Mouse (Mus musculus) G1E (cell line): ENCODE measurements around the gene Naif1. TPM values are rescaled to one million over a fixed set of nuclear protein-coding genes. Genes with fewer than 3 reads are reported as not detected.
A peak's percentile ranks its signal among the peaks of the same experiment; 100 is the strongest.

Experiments used
- ATAC-seq: 2 replicates; pipeline ENCODE4 v1.8.0; 2016; ENCODE audit warnings: mild to moderate bottlenecking; ENCODE audit not compliant: insufficient number of reproducible peaks, poor library complexity, low FRiP score, severe bottlenecking; ENCODE audit errors: extremely low read depth
- DNase-seq: peaks from one replicate; pipeline ENCODE4 v3.0.0; 2012; ENCODE audit warnings: low spot score
- H3K27me3 ChIP-seq: 2 replicates; pipeline ENCODE4 v1.6.1; 2012; ENCODE audit warnings: mild to moderate bottlenecking, low read length, inconsistent platforms; ENCODE audit not compliant: insufficient read depth
- H3K36me3 ChIP-seq: replicated peaks from 2 replicates; pipeline ENCODE3; 2012; ENCODE audit warnings: mild to moderate bottlenecking, inconsistent platforms
- H3K4me1 ChIP-seq: 2 replicates; pipeline ENCODE4 v1.6.1; 2012; ENCODE audit warnings: low read depth, low read length, inconsistent platforms, mixed read lengths; ENCODE audit not compliant: insufficient read depth
- H3K4me3 ChIP-seq: 2 replicates; pipeline ENCODE4 v1.5.1; 2012; ENCODE audit warnings: low read depth, mild to moderate bottlenecking, inconsistent platforms, low read length, moderate library complexity, mixed read lengths
- H3K9me3 ChIP-seq: replicated peaks from 2 replicates; pipeline ENCODE4 v1.6.1; 2012; ENCODE audit warnings: inconsistent platforms
- CTCF ChIP-seq: IDR thresholded peaks from 2 replicates; pipeline ENCODE4 v1.5.1; 2012; ENCODE audit warnings: low read depth, low read length, inconsistent platforms, mixed read lengths
- GATA1 ChIP-seq: IDR thresholded peaks from 2 replicates; pipeline ENCODE4 v1.6.1; 2012; ENCODE audit warnings: borderline replicate concordance, low read length, inconsistent platforms, mixed read lengths
- GATA2 ChIP-seq: IDR thresholded peaks from 2 replicates; pipeline ENCODE4 v1.6.1; 2012; ENCODE audit warnings: low read depth, low read length, inconsistent platforms, borderline replicate concordance
- POLR2AphosphoS5 ChIP-seq: IDR thresholded peaks from 2 replicates; pipeline ENCODE4 v1.6.1; 2012; ENCODE audit warnings: low read depth, low read length, inconsistent platforms; ENCODE audit not compliant: insufficient replicate concordance
- TAL1 ChIP-seq: conservative IDR thresholded peaks from 2 replicates; pipeline ENCODE4 v1.6.1; 2012; ENCODE audit warnings: low read depth, low read length, inconsistent platforms, mixed read lengths
- polyA plus RNA-seq: library from polyadenylated mRNA; stranded (reverse); fragments of >175 nt; gene quantifications from 2 replicates; pipeline ENCODE4 v1.2.3, GENCODE M21; 2012
- total RNA-seq, 2 experiments: library from RNA; stranded (forward) in 1 of 2; stranded (reverse) in 1 of 2; fragments of 200-1000 nt in 1 of 2; fragments of >200 nt in 1 of 2; fragmentation: Nextera tagmentation in 1 of 2; gene quantifications; 2 replicates each; pipeline ENCODE4 v1.2.3; 2014 to 2017

Gene Naif1
- total RNA-seq (2014; fragmentation: Nextera tagmentation) (3.9 and 4.2 TPM in 2 replicates), total RNA-seq (2017) (3.8 and 4.0 TPM in 2 replicates), polyA plus RNA-seq (6.9 and 8.1 TPM in 2 replicates)

DNA sequence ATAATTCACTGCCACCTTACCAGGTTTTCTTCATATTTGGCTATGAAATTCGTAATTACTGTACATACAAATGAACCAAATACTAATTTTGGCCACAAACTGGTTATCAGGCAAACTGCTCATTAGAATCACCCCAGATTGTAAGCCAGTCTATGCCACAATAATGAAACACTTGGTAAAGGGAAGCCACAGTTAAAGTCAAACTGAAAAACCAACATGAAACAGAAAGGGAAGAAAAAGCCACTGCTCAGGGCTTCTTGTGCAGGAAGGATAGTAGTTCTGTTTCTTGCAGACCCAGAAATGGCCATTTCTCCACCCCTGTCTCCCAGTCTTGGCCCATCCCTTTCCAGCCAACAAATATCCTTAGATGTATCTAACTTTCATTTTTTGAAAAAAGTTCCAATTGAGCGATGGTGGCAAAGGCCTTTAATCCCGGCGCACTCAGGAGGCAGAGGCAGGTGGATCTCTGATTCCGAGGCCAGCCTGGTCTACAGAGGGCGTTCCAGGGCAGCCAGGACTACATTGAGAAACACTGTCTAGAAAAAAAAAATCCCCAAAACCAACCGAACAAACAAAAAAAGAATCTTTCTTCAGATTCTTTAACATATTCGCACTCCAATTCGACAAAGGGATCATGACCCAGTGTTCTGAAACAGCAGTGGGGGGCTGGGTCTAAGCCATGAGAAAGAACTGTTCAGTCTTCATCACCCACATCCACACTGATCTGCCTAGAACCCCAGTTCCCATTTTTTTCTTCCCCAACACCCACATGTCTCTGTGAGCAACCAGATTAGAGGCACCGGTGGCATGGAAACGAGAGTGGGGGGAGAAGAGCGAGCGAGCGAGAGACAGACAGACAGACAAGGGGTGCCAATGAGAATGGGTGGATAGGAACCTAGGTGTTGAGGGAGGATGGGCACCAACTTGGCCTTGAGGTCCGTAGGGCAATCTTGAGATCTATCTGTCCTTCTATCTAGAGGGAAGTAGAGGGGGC is at the start of gene Naif1:
Gene Naif1, plus strand, starts transcription at position 697 of the 994 bp plus-strand sequence.
- peak; percentile 14 for DNase-seq
- Histone ChIP-seq H3K9me3 (no peaks in the 10 kb centered on the region), H3K4me1 (peaks cover 57% of the 10 kb centered on the region), H3K36me3 (peaks cover 42% of the 10 kb centered on the region), H3K27me3 (no peaks in the 10 kb centered on the region), H3K4me3 (peak within 1 kb of the TSS; percentile 81)
- no peak for TF ChIP-seq GATA1
- TF ChIP-seq TAL1, result no peak
- TF ChIP-seq GATA2, result no peak
- no peak for TF ChIP-seq CTCF
- no peak for TF ChIP-seq POLR2AphosphoS5
- ATAC-seq, result no peak

DNA sequence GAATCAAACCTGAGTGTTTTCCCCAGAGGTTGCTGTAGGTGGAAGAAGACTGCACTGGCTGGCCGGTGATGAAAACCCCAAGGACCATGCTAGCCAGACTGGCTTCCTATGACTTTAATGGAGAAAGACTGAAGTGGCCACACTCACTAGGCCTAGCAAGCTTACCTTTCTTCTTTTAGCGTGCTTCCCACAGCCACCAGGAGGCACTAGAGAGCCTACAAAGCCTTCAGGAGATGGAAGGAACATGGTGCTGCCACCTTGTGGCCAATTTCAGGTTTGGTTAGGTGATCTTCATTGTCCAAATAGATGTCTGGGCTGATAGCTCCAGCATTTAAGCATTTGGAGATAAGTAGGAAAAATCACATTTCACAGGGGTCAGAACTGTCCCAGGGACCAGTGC is 45.6 kb upstream of the Naif1 start:
- peaks cover 10% of the 10 kb centered on the region; the same call in 1 of the 2 replicates for H3K4me1 ChIP-seq
- peaks cover 49% of the 10 kb centered on the region for H3K36me3 ChIP-seq
- peaks cover 6% of the 10 kb centered on the region; the same call in 1 of the 2 replicates for H3K27me3 ChIP-seq
- peaks cover 16% of the 10 kb centered on the region for H3K9me3 ChIP-seq
- ATAC-seq, result no peak
- peak; percentile 59 for DNase-seq
- H3K4me3 ChIP-seq, result no peak overlapping the region
- no peak for TF ChIP-seq POLR2AphosphoS5
- peak; percentile 99 for TF ChIP-seq CTCF

DNA sequence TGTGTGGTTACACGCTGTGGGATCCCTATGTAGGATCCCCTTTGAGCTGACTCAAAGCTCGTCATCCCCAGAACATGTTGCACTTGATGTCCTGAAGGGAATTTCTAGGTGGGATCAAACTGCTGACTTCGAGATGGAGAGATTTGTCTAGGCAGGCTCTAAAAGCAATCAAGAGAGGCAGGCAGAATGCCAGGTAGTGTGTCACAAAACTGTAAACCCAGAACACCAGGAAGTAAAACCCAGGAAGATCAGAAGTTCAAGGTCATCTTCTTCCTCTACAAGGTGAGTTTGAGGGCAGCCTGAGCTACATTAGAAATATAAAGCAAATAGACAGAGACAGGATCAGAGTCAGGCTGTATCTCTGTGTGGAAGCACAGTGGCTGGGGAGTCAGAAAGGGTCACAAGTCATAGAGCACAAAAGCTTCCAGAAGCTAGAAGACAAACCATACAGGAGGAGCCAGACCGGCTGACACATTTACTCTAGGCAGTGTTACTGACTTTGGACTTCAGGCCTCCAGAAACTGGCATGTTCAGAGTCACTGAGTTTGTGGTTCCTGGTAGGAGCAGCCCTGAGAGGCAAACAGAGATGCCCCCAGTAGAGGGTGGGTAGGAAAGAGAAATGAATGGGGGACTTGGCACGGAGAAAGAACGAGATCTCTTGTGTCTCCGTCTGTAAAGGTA is 43.0 kb upstream of the Naif1 start:
- Histone ChIP-seq H3K27me3 (peaks cover 6% of the 10 kb centered on the region; the same call in 1 of the 2 replicates), H3K36me3 (peaks cover 22% of the 10 kb centered on the region), H3K9me3 (peaks cover 16% of the 10 kb centered on the region), H3K4me3 (no peak overlapping the region), H3K4me1 (no peaks in the 10 kb centered on the region)
- TF ChIP-seq GATA2, result no peak
- no peak for TF ChIP-seq CTCF
- TF ChIP-seq POLR2AphosphoS5, result no peak
- no peak for TF ChIP-seq GATA1
- TF ChIP-seq TAL1, result no peak
- ATAC-seq (no peak), DNase-seq (no peak)

DNA sequence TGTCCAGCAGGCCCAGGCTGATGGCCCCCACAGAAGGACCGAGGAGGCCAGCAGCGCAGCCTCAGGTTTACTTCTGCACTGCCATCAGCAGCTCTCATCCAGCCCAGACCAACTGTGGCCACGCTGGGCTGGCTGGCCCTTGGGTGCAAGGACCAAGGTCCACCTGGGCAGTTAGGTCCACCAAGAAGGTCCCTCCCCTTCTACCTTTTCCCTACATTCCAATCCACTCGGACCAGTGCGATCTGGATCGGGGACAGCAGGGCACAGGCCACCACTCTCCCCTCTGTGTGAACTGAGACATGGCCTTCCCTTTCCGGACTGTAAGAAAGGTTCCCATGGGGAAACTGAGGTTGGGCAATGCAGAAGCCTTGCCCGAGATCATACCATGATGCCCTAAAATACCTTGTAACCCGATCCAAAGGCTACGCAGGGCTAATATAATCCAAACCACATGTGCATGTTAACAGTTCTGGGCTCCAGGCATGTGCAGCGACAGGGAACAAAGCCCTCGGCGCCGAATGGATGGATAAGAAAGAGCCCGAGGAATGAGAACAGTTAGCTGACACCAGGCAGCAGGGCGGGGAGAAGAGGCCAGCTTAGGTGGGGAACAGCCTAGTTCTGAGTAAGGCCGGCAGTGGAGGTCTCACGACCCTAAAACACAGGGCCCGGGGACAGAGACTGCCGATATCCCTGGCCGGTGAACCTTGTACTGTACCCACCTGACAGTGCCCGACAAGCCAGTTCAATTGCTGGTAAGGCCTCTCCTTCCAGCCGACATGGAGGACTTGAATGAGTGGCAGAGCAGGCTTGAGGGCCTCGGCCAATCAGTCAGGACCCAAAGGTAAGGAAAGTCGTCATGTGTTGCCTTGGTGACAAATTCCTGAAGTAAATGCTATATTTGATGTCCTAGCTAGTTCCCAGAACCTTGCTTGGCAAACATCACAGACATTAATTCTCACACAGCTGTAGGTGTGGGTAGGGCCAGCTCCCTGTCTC is 41.5 kb upstream of the Naif1 start:
- H3K9me3 ChIP-seq, result peaks cover 16% of the 10 kb centered on the region
- TF ChIP-seq GATA1, result no peak
- TF ChIP-seq GATA2, result no peak
- TF ChIP-seq CTCF, result no peak
- no peak for TF ChIP-seq TAL1
- no peak for TF ChIP-seq POLR2AphosphoS5
- no peak for DNase-seq
- peaks cover 12% of the 10 kb centered on the region for H3K36me3 ChIP-seq
- ATAC-seq, result no peak
- no peaks in the 10 kb centered on the region for H3K4me1 ChIP-seq
- H3K27me3 ChIP-seq, result peaks cover 6% of the 10 kb centered on the region; the same call in 1 of the 2 replicates
- H3K4me3 ChIP-seq, result no peak overlapping the region

DNA sequence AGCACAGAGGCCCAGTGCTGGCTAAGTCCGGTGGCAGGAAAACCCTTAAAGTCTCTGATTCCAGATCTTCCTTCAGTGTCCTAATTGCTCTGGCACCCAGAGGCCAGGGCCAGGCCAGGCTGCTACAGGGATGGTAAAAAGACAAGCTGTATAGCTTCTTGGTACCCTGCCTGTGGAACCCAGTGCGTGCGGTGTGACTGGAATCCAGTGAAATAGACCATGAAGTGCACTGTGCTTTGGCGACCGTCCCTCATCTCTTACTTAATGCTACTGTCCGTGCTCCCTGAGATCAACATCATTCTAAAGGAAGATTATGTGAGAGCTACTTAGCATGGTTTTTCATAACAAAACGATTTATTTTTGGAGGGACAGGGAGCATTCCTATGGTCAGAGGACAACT is 38.9 kb upstream of the Naif1 start:
- Histone ChIP-seq H3K9me3 (peaks cover 16% of the 10 kb centered on the region), H3K4me3 (no peak overlapping the region), H3K36me3 (peaks cover 30% of the 10 kb centered on the region), H3K27me3 (peaks cover 4% of the 10 kb centered on the region; the same call in 1 of the 2 replicates), H3K4me1 (no peaks in the 10 kb centered on the region)
- TF ChIP-seq TAL1 (no peak), CTCF (no peak), GATA1 (no peak), POLR2AphosphoS5 (no peak), GATA2 (no peak)
- DNase-seq, result no peak
- ATAC-seq, result no peak
